Mouse (Mus musculus): Measurements from ENCODE around the gene Urad.

- no peak for TF ChIP-seq CTCF (IDR thresholded peaks at IDR 0.05; ENCODE audit: control insufficient read depth, insufficient read depth, insufficient read length)
- TF ChIP-seq USF1 (IDR thresholded peaks at IDR 0.05; ENCODE audit: low read depth) = no peak
- no peak for TF ChIP-seq MYOG (IDR thresholded peaks at IDR 0.05; ENCODE audit: control insufficient read depth, extremely low read depth, insufficient read length)
- TF ChIP-seq MAX (IDR thresholded peaks at IDR 0.05) = no peak
- TF ChIP-seq FOSL1 (IDR thresholded peaks at IDR 0.05; ENCODE audit: insufficient read depth, low read length, poor library complexity, severe bottlenecking) = no peak
- TF ChIP-seq MYOD1 (IDR thresholded peaks at IDR 0.05; ENCODE audit: control insufficient read depth, insufficient read length, low read depth) = no peak
Measured at GRCm38 (mm10) chr5:147274174-147275141, 47.8 kb downstream of the Urad start.

All from C2C12 (cell line).